Mouse (Mus musculus) forebrain, embryonic 15.5 days (tissue): ENCODE results near the gene Hoxa3. TPM values are rescaled to one million over a fixed set of nuclear protein-coding genes. Genes with fewer than 3 reads are reported as not detected.

Source experiments
- ATAC-seq: fragments of 200-750 bp; cut with Nextera tagmentation; replicated peaks from 2 replicates; pipeline ENCODE4 v1.8.0; 2017; ENCODE audit warnings: mild to moderate bottlenecking, moderate TSS enrichment, moderate library complexity
- H3K27ac ChIP-seq: fragments of 300-500 bp; sonication (generic); replicated peaks from 2 replicates; pipeline ENCODE4 v1.5.1; 2015; ENCODE audit warnings: mild to moderate bottlenecking, inconsistent platforms
- H3K27me3 ChIP-seq: fragments of 300-500 bp; sonication (generic); 2 replicates; pipeline ENCODE4 v1.6.1; 2015; ENCODE audit warnings: inconsistent platforms
- H3K36me3 ChIP-seq: fragments of 300-500 bp; sonication (generic); 2 replicates; pipeline ENCODE4 v1.6.1; 2015; ENCODE audit warnings: mild to moderate bottlenecking, inconsistent platforms
- H3K4me1 ChIP-seq: fragments of 300-500 bp; sonication (generic); 2 replicates; pipeline ENCODE4 v1.6.1; 2015; ENCODE audit warnings: inconsistent platforms
- H3K4me2 ChIP-seq: fragments of 300-500 bp; sonication (generic); replicated peaks from 2 replicates; pipeline ENCODE4 v1.6.1; 2015; ENCODE audit warnings: mild to moderate bottlenecking, inconsistent platforms
- H3K4me3 ChIP-seq: fragments of 300-500 bp; sonication (generic); 2 replicates; pipeline ENCODE4 v1.5.1; 2015; ENCODE audit warnings: mild to moderate bottlenecking, inconsistent platforms
- H3K9ac ChIP-seq: fragments of 300-500 bp; sonication (generic); replicated peaks from 2 replicates; pipeline ENCODE4 v1.6.1; 2015; ENCODE audit warnings: mild to moderate bottlenecking, inconsistent platforms
- H3K9me3 ChIP-seq: fragments of 300-500 bp; sonication (generic); 2 replicates; pipeline ENCODE4 v1.6.1; 2016; ENCODE audit warnings: inconsistent platforms
- WGBS: fragments of 180-500 bp; shearing (Covaris S2); methylation state at CpG from one replicate; pipeline ENCODE4 v1.1.7; 2015; ENCODE audit warnings: mixed read lengths; 5-methylcytosine and 5-hydroxymethylcytosine counted together
- polyA plus RNA-seq: library from polyadenylated mRNA; unstranded; fragments of >200 nt; fragmentation: Nextera tagmentation; extraction: Ambion mirVana; gene quantifications from 2 replicates; pipeline ENCODE4 v1.2.1, GENCODE M21; 2015

Hoxa3 gene
- polyA plus RNA-seq, 1 experiment from 2014 or later: not detected

GRCm38 (mm10) chr6:52177806-52178205 lies 35.3 kb downstream of the Hoxa3 start:
- Histone ChIP-seq H3K27ac (no peak overlapping the region), H3K9me3 (no peaks in the 10 kb centered on the region), H3K9ac (no peak overlapping the region), H3K36me3 (no peaks in the 10 kb centered on the region), H3K4me3 (no peak overlapping the region), H3K27me3 (peaks cover 98% of the 10 kb centered on the region), H3K4me2 (no peak overlapping the region), H3K4me1 (no peaks in the 10 kb centered on the region)
- WGBS: 1% methylated on average over 9 of the region's 9 CpGs
- ATAC-seq: no peak

DNA sequence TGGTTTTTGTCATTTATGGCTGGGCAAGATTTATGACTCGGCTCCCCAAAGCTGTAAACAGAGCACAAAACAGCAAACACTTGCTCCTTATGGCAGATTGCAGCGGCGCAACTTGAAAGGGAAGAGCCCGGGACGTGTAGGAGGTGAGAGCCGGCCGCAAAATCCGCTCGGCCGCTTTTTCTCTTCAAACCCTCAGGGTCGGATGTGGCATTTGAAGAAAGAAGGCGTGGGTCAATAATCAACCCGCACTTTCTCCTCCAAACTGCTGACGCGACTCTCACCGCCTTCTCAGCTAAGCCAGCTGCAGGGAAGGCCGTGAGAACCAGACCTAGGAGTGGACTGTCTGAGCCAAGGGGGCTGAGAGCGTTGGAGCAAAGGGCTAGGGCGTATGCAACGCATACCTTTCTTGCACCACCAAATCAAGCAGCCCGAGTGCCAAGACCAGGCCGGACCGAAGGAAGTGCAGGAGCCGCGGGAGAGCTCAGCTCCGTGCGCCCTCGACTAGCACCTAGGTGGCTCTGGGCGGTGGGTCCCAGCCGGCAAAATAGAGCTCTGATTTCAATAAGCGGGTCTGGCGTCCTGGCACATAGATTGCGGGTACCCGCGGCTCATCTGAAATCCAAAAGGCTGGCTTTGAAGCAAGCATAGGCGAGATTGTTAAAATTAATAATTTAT lies 35.9 kb downstream of the Hoxa3 start, which contains the start of gene 5730596B20Rik:
TSS of gene 5730596B20Rik (plus strand) at position 438 of the 675 bp plus-strand sequence.
- H3K4me2 ChIP-seq: no peak within 1 kb of the TSS
- no peak for ATAC-seq
- no peak within 1 kb of the TSS for H3K27ac ChIP-seq
- H3K27me3 ChIP-seq: peaks cover 98% of the 10 kb centered on the region
- no peak within 1 kb of the TSS for H3K4me3 ChIP-seq
- H3K9me3 ChIP-seq: no peaks in the 10 kb centered on the region
- WGBS: under 1% methylated on average over 36 of the region's 36 CpGs
- no peak within 1 kb of the TSS for H3K9ac ChIP-seq
- no peaks in the 10 kb centered on the region for H3K36me3 ChIP-seq
- H3K4me1 ChIP-seq: peaks cover 6% of the 10 kb centered on the region; the same call in 1 of the 2 replicates

- under 1% methylated on average over 6 of the region's 6 CpGs for WGBS
- no peaks in the 10 kb centered on the region for H3K36me3 ChIP-seq
- H3K27ac ChIP-seq: no peak overlapping the region
- peaks cover 98% of the 10 kb centered on the region for H3K27me3 ChIP-seq
- no peak overlapping the region for H3K9ac ChIP-seq
- no peak overlapping the region for H3K4me3 ChIP-seq
- H3K9me3 ChIP-seq: no peaks in the 10 kb centered on the region
- peaks cover 6% of the 10 kb centered on the region; the same call in 1 of the 2 replicates for H3K4me1 ChIP-seq
- no peak overlapping the region for H3K4me2 ChIP-seq
- no peak for ATAC-seq
These were observed 36.7 kb downstream of the Hoxa3 start for GRCm38 (mm10) chr6:52176391-52176790.

DNA sequence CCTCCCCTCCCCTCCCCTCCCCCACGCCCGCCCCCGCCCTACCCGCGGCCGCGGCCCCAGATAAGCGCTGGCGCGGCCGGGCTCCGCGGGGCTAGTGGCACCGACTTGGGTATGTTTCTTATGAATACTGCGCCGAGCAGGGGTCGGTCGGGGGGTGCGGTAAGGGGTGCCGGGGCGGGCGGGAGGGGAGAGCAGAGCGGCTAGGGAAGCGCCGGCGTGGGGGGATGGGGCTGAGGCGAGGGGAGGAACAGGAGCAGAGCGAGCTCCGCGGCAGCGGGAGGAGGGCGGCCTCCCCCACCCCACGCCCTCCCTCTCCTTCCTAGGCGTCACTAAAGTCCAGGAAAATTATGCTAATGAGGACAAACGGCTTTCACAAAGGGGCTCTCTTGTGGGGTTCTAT lies 37.3 kb downstream of the Hoxa3 start:
- Histone ChIP-seq H3K4me1 (peaks cover 6% of the 10 kb centered on the region; the same call in 1 of the 2 replicates), H3K27me3 (peaks cover 98% of the 10 kb centered on the region), H3K9me3 (no peaks in the 10 kb centered on the region), H3K27ac (no peak overlapping the region), H3K9ac (no peak overlapping the region), H3K4me2 (no peak overlapping the region), H3K4me3 (no peak overlapping the region), H3K36me3 (no peaks in the 10 kb centered on the region)
- WGBS: under 1% methylated on average over 18 of the region's 35 CpGs
- no peak for ATAC-seq

DNA sequence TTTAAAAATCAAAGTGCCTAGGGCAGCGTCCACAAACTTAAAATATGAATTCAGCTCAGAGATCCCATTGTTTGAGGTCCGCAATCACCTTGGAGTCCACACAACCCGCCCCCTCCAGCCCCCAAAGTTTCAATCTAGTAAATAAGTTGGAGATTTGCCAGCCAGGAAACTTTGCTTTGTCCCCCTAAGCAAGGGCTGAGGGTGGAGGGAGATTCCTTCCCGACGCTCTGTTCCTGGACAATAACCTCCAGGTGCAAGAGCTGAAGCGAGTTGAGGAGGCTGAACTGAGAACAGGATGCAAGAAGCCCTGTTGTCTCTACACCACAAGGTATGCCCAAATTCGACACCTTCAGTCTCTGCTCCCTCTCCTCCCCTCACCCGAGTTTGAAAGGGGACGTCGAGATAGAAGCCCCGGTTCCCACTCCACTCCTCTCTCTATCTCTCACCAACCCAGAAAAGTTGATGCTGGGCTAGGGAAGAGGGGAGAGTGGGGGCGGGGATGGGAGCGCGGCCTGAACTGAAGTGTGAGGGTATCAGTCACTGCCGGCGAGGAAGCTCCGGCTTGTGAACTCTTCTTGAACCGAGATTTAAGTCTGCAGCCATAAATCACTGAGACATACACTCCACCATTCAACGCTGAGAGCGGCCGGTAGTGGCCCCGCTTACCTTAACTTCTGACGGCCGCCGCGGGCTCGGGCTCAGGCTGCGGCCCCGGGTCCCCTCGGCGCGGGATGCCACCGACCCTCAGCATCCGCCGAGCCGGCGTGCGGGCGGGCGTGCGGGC lies 38.0 kb downstream of the Hoxa3 start:
- Histone ChIP-seq H3K36me3 (no peaks in the 10 kb centered on the region), H3K4me3 (no peak overlapping the region), H3K27ac (no peak overlapping the region), H3K4me2 (no peak overlapping the region), H3K4me1 (peaks cover 6% of the 10 kb centered on the region; the same call in 1 of the 2 replicates), H3K27me3 (peaks cover 98% of the 10 kb centered on the region), H3K9ac (no peak overlapping the region), H3K9me3 (no peaks in the 10 kb centered on the region)
- WGBS: under 1% methylated on average over 41 of the region's 41 CpGs
- ATAC-seq: no peak

GRCm38 (mm10) chr6:52173648-52174047 lies 39.5 kb downstream of the Hoxa3 start:
- H3K4me1 ChIP-seq: peaks cover 6% of the 10 kb centered on the region; the same call in 1 of the 2 replicates
- no peak overlapping the region for H3K9ac ChIP-seq
- WGBS: 5% methylated on average over 4 of the region's 4 CpGs
- H3K36me3 ChIP-seq: no peaks in the 10 kb centered on the region
- no peak overlapping the region for H3K27ac ChIP-seq
- no peak for ATAC-seq
- peaks cover 95% of the 10 kb centered on the region for H3K27me3 ChIP-seq
- no peak overlapping the region for H3K4me3 ChIP-seq
- no peak overlapping the region for H3K4me2 ChIP-seq
- H3K9me3 ChIP-seq: no peaks in the 10 kb centered on the region

DNA sequence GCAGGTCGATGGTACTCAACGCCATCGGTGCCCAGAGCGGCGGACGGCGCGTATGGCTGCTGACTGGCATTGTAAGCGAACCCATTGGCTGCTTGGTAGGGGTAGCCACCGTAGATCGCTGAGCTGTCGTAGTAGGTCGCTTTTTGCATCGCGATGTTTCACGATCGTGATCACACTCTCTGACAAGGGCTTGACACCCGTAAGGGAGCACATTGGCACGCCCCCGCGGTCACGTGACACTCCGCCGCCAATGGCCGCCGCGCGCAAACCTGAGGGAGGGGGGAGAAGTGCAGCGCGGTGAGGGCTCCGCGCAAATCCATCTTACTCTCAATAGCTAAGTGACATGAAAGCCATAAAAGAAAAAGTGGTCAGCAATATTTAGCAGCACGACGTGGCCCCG lies 40.6 kb downstream of the Hoxa3 start:
- 1% methylated on average over 35 of the region's 35 CpGs for WGBS
- Histone ChIP-seq H3K4me3 (no peak overlapping the region), H3K9me3 (no peaks in the 10 kb centered on the region), H3K27me3 (peaks cover 95% of the 10 kb centered on the region), H3K4me1 (peaks cover 6% of the 10 kb centered on the region; the same call in 1 of the 2 replicates), H3K36me3 (no peaks in the 10 kb centered on the region), H3K4me2 (peak overlapping the region; percentile 8), H3K9ac (no peak overlapping the region), H3K27ac (no peak overlapping the region)
- ATAC-seq: no peak

DNA sequence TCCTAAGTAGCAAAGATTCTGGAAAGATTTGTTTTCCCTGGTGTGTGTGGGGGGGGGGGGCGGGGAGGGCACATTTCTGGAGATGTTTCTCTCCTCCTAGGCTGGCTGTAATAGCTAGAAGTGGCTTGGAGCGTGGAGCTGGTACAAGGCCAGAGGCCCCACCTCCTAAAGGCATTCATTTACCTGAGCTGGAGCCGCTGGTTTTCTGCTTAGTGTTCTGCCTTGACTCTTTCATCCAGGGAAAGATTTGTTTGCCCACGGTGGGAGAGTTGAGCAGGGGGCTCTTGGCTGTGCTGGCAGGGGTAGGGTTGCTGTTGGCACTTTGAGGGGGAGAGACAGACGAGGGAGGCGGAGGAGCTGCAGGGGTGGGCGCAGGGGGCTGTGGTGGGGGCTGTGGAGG lies 41.2 kb downstream of the Hoxa3 start:
- WGBS: 3% methylated on average over 7 of the region's 7 CpGs
- Histone ChIP-seq H3K27me3 (peaks cover 95% of the 10 kb centered on the region), H3K36me3 (no peaks in the 10 kb centered on the region), H3K4me1 (peaks cover 6% of the 10 kb centered on the region; the same call in 1 of the 2 replicates), H3K9ac (no peak overlapping the region), H3K27ac (no peak overlapping the region), H3K4me3 (no peak overlapping the region), H3K4me2 (no peak overlapping the region), H3K9me3 (no peaks in the 10 kb centered on the region)
- ATAC-seq: no peak

DNA sequence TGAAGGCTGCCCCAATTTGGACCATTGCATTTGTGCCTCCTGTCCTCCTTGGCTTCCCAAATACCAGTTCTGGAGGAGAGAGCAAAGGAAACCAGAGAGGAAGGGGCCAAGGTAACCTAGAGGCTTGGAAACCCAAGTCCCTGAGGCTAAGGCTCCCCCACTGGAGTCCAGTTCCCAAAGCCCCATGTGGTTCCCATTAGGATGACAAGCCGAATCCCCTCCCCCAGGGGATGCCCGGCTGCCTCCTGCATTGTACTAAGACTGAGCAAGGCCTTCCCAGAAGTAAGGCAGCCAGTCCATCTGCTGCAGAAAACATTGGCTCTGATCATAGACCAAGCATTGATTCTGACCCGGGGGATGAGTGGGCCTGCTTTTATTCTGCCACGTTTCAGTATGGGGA lies 41.8 kb downstream of the Hoxa3 start:
- no peak for ATAC-seq
- Histone ChIP-seq H3K9ac (no peak overlapping the region), H3K4me2 (no peak overlapping the region), H3K4me3 (no peak overlapping the region), H3K4me1 (peaks cover 6% of the 10 kb centered on the region; the same call in 1 of the 2 replicates), H3K27ac (no peak overlapping the region), H3K27me3 (peaks cover 95% of the 10 kb centered on the region), H3K9me3 (no peaks in the 10 kb centered on the region), H3K36me3 (no peaks in the 10 kb centered on the region)
- 1% methylated on average over 4 of the region's 4 CpGs for WGBS

- ATAC-seq: no peak
- Histone ChIP-seq H3K27ac (no peak overlapping the region), H3K9me3 (no peaks in the 10 kb centered on the region)
These were observed 42.3 kb downstream of the Hoxa3 start for GRCm38 (mm10) chr6:52170898-52171223.

GRCm38 (mm10) chr6:52170166-52170897 lies 42.8 kb downstream of the Hoxa3 start:
- H3K9me3 ChIP-seq: no peaks in the 10 kb centered on the region
- H3K36me3 ChIP-seq: no peaks in the 10 kb centered on the region
- H3K27ac ChIP-seq: no peak overlapping the region
- peaks cover 6% of the 10 kb centered on the region; the same call in 1 of the 2 replicates for H3K4me1 ChIP-seq
- H3K4me3 ChIP-seq: no peak overlapping the region
- no peak overlapping the region for H3K4me2 ChIP-seq
- peaks cover 96% of the 10 kb centered on the region for H3K27me3 ChIP-seq
- no peak overlapping the region for H3K9ac ChIP-seq
- ATAC-seq: no peak
- under 1% methylated on average over 39 of the region's 40 CpGs for WGBS

More at GRCm38 (mm10) chr6:52170898-52171223, 42.3 kb downstream of the Hoxa3 start:
- H3K36me3 ChIP-seq: no peaks in the 10 kb centered on the region
- no peak overlapping the region for H3K9ac ChIP-seq
- peaks cover 6% of the 10 kb centered on the region; the same call in 1 of the 2 replicates for H3K4me1 ChIP-seq
- H3K4me3 ChIP-seq: no peak overlapping the region
- H3K4me2 ChIP-seq: no peak overlapping the region
- WGBS: 3% methylated on average over 5 of the region's 5 CpGs
- H3K27me3 ChIP-seq: peaks cover 95% of the 10 kb centered on the region
